Mouse (Mus musculus) monocyte, adult 5-6 weeks (primary cell): ENCODE results near the gene Il1rapl1. TPM values are rescaled to one million over a fixed set of nuclear protein-coding genes. Genes with fewer than 3 reads are reported as not detected.

ENCODE experiments used
- ATAC-seq: fragments of 153-309, 156-312 bp; replicated peaks from 2 replicates; pipeline ENCODE4 v1.8.0; 2017; ENCODE audit warnings: mild to moderate bottlenecking; ENCODE audit not compliant: low TSS enrichment, insufficient number of reproducible peaks, severe bottlenecking, poor library complexity, low FRiP score
- total RNA-seq: library from RNA; stranded (forward); fragments of 200-1000, 200-491, 200-594 nt; gene quantifications from 3 replicates; pipeline ENCODE4 v1.2.3, GENCODE M21; 2017

Il1rapl1 gene
- total RNA-seq, 1 experiment from 2014 or later: not detected

- no peak for ATAC-seq
Observed at GRCm38 (mm10) chrX:87710589-87710988, 404.9 kb downstream of the Il1rapl1 start.

- no peak for ATAC-seq
Observed at GRCm38 (mm10) chrX:87663856-87664255, 451.6 kb downstream of the Il1rapl1 start.

GRCm38 (mm10) chrX:87655644-87656043, 459.8 kb downstream of the Il1rapl1 start:
- no peak for ATAC-seq

- ATAC-seq: no peak
Observed at GRCm38 (mm10) chrX:87600914-87601313, 514.5 kb downstream of the Il1rapl1 start.

- ATAC-seq: no peak
Observed at GRCm38 (mm10) chrX:87507997-87508396, 607.4 kb downstream of the Il1rapl1 start.

- ATAC-seq: no peak
Observed at GRCm38 (mm10) chrX:87502604-87503003, 612.8 kb downstream of the Il1rapl1 start.

GRCm38 (mm10) chrX:87483416-87483815, 632.0 kb downstream of the Il1rapl1 start:
- no peak for ATAC-seq

- ATAC-seq: peak; percentile 87
Observed at GRCm38 (mm10) chrX:87238191-87238590, 877.3 kb downstream of the Il1rapl1 start.

GRCm38 (mm10) chrX:87225280-87225679, 890.2 kb downstream of the Il1rapl1 start:
- no peak for ATAC-seq

- ATAC-seq: no peak
Observed at GRCm38 (mm10) chrX:87002296-87002695, 1113.1 kb downstream of the Il1rapl1 start.

GRCm38 (mm10) chrX:86955126-86955525, 1160.3 kb downstream of the Il1rapl1 start:
- no peak for ATAC-seq

GRCm38 (mm10) chrX:86954614-86955013, 1160.8 kb downstream of the Il1rapl1 start:
- ATAC-seq: no peak

- ATAC-seq: no peak
Observed at GRCm38 (mm10) chrX:86950940-86951339, 1164.5 kb downstream of the Il1rapl1 start.

- ATAC-seq: no peak
Observed at GRCm38 (mm10) chrX:86949112-86949511, 1166.3 kb downstream of the Il1rapl1 start.

- ATAC-seq: no peak
Observed at GRCm38 (mm10) chrX:86854835-86855234, 1260.6 kb downstream of the Il1rapl1 start.

GRCm38 (mm10) chrX:86808218-86808617, 1307.2 kb downstream of the Il1rapl1 start:
- no peak for ATAC-seq

- ATAC-seq: no peak
Observed at GRCm38 (mm10) chrX:86802725-86803124, 1312.7 kb downstream of the Il1rapl1 start.

GRCm38 (mm10) chrX:86728803-86729202, 1386.6 kb downstream of the Il1rapl1 start:
- ATAC-seq: no peak
